Mouse (Mus musculus) thymus, postnatal 25 days (tissue): Measurements from ENCODE around the gene Mboat2.

ENCODE experiments used
- DNase-seq: peaks from one replicate; pipeline ENCODE4 v3.0.0; 2022

The Mboat2 gene

DNA sequence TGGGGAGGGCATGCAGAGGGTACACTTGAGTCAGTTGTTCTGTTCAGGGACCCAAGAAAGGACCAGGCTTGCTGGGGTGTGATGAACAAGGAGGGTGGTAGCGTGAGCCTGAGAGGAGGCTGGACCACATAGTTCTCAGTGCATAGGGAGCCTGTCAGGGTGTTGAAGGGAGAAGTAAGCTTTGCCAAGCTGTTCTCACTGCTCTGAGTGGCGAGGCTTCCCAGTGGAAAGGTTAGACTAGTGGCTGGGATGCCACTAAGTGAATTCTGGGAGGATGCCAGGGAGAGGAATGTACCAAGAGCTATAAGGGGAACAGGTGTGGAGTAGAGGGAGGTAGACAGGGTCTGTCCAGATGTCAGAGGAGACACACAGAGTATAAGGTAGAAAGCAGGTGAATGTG lies 77.2 kb downstream of the Mboat2 start:
- DNase-seq, result no peak

- DNase-seq, result no peak
These were observed 79.0 kb downstream of the Mboat2 start for GRCm38 (mm10) chr12:24909679-24910078.

DNA sequence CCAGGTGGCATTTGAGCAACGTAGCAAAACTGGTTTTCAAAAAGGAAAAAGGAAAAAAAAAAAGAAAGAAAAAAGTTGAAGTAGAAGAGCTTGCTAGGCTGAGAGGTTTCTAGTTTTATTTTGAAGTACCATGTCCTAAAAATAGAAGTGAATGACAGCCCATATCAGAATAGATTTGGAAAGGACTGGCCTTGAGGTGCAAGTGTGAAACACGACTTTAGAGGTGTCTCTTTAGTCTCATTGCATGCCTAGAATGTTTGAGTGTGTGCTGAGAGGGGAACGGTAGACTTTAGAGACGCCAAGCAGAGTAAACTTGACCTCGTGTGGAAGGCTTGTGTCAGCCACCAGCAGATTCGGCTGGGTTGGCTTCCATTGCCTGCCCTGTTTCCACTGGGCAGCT lies 81.5 kb downstream of the Mboat2 start:
- no peak for DNase-seq

DNA sequence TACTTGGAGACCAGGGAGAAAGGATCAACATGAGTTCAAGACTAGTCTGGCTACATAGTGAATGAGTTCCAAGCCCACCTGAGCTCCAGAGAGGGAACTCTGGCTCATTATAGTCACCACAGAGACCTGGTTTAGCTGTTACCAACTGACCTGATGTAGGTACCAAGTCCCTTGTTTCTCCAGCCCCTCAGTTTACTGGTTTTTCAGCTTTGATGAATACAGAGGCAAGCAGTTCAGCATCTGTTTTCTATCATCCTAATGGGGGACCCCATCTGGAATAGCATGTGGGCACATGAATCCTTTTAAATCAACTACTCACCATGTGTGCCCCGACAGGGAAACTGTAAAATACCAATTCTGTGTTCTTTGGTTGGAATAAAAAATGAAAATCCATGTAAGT lies 82.2 kb downstream of the Mboat2 start:
- DNase-seq, result no peak

DNA sequence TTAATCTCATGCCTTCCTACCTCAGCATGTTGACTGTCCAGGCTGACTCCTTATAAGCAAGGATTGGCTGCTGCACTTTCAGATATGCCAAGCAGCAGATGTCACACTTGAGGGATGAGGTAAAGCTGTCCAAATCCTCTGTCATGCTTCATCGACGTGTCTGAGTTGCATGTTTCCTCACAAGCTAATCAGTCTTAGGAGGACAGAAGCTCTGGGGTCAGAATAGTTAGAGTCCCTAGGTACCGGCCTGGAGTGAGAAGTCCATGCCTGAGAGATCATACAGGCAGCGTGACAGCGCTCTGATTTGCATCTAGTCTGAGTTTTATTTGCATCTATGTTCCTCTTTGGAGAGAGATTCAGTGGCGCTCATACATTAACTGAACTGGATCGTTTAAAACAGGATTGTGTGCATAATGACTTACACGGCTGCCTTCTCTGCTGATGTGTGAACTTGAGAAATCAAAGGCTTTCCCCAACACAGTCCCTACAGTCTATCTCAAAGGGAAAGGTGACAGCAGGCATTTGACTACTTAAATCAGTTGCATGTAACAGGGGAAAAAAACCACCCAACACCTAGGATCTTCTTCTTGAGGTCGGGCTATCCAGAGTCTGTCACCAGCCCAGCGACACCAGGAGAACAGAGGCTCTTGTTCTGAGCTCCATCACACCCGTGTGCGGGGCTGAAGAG lies 88.0 kb downstream of the Mboat2 start:
- DNase-seq, result no peak

- no peak for DNase-seq
These were observed 90.2 kb downstream of the Mboat2 start for GRCm38 (mm10) chr12:24920861-24921260.

- DNase-seq, result no peak
These were observed 93.3 kb downstream of the Mboat2 start for GRCm38 (mm10) chr12:24924003-24924402.

DNA sequence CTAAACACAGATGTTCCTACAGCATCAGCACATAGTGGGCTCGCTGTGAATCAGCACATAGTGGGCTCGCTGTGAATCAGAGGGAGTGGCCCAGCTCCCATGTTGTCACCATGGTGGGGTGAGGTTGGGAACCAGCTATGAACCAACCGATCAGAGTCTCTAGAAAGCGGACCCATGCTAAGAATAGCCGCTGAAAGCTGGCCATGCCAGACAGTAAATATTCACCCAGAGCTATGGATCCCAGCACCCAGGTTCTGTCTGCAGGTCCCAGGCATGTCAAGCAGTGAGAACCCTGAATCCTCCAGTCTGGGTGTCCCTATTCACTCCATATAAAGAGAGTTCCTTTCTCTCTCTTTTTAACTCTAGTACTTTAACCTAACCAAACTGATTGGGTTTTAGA lies 94.6 kb downstream of the Mboat2 start:
- no peak for DNase-seq

GRCm38 (mm10) chr12:24925684-24926083 lies 95.0 kb downstream of the Mboat2 start:
- no peak for DNase-seq

- DNase-seq, result no peak
These were observed 97.5 kb downstream of the Mboat2 start for GRCm38 (mm10) chr12:24928051-24928748.

GRCm38 (mm10) chr12:24929043-24929442 lies 98.4 kb downstream of the Mboat2 start:
- DNase-seq, result no peak

- DNase-seq, result no peak
These were observed 100.1 kb downstream of the Mboat2 start for GRCm38 (mm10) chr12:24930760-24931159.

DNA sequence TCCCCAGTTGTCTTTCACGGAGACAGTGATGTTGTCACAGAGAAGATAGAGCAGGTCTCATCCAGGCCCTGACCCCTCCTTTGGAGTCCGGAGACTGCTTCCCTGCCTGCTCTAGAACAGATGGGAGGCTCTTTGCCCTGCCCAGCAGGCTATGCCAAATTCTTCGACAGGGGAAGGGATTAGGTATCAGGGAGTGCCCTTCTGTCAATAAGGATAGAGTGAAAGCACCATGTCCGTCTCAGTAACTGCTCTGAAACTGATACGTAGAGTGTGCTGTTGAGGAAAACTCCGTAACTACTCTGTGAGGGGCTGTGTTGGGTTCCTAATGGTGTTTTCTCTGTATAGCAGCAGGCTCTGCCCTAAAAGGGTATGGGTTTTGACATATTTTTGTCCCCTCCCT lies 101.4 kb downstream of the Mboat2 start:
- no peak for DNase-seq

GRCm38 (mm10) chr12:24933206-24933775 lies 102.6 kb downstream of the Mboat2 start:
- DNase-seq, result no peak

GRCm38 (mm10) chr12:24933996-24934395 lies 103.3 kb downstream of the Mboat2 start:
- no peak for DNase-seq

- DNase-seq, result no peak
These were observed 105.6 kb downstream of the Mboat2 start for GRCm38 (mm10) chr12:24936281-24936680.

- no peak for DNase-seq
These were observed 108.7 kb downstream of the Mboat2 start for GRCm38 (mm10) chr12:24939372-24939771.

DNA sequence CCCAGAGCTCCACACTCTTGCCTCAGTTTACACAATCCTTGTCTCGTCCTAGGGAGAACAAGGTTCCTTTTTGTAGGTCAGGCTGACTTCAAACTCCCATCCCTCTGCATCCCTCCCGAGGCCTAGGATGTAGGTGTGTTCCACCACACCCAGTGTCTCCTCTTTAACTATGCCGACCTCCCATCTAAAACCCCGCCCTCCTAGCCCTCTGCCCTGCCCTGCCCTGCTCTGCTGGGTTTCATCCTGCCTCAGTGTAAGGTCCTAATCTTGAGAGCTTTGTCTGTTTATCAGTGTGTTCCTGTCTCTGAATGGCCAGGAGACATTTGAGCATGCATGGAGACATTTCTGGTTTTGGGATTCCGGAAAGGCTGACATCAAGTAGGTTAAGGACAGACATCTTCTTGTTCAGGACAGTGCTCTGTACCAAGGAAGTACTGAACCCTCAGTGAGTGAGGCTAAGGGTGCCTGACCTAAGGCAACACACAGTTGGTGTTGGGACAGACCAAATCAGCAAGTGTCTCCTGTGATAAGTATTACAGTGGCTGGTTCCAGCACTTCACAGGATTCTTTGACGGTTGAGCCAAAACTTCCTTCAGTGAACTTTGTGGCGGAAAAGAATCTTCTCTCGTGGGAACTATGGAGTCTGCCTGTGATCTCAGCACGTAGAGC lies 112.1 kb downstream of the Mboat2 start:
- DNase-seq, result no peak

GRCm38 (mm10) chr12:24943427-24943826 lies 112.7 kb downstream of the Mboat2 start:
- no peak for DNase-seq

GRCm38 (mm10) chr12:24944597-24944996 lies 113.9 kb downstream of the Mboat2 start:
- no peak for DNase-seq

DNA sequence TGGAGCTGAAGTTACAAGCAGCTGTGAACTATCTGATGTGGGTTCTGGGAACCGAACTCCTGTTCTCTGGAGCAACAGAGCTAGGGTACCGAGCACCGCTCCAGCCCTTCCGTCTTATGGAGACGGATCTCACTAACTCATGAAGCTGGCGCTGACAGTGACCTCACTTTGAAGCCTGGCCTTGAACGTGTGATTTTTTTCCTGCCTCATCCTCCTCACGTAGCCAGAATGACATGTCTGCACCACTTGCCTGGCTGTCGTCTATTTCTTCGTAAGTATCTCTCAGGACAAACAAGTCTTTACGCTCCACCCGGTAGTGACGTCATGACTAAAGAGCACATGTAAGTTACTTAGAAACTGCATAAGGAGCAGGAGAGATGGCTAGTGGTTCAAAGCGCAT lies 116.4 kb downstream of the Mboat2 start:
- no peak for DNase-seq

DNA sequence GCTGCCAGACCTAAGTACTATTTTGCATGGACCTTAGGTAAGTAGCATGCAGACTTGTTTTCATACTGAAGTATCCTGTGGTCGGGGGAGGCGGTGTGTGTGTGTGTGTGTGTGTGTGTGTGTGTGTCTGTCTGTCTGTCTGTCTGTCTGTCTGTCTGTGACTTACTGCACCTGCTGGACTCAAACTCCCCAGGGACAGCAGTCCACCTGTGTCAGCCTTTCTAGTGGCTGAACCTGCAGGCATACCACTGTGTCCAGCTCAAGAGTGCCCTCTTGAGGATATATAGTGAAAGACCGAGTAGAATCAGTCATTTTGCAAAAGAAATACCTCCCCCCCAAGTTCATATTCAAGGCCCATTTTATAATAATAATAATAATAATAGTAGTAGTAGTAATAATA lies 117.7 kb downstream of the Mboat2 start:
- DNase-seq, result peak; percentile 15

GRCm38 (mm10) chr12:24950376-24951046 lies 119.8 kb downstream of the Mboat2 start:
- peak; percentile 18 for DNase-seq
